Mouse (Mus musculus) testis, postnatal 14 days (tissue): ENCODE measurements around the gene Sik2.

ENCODE experiments used
- DNase-seq: peaks from one replicate; pipeline ENCODE4 v3.0.0; 2021; ENCODE audit warnings: low spot score

Gene Sik2

DNA sequence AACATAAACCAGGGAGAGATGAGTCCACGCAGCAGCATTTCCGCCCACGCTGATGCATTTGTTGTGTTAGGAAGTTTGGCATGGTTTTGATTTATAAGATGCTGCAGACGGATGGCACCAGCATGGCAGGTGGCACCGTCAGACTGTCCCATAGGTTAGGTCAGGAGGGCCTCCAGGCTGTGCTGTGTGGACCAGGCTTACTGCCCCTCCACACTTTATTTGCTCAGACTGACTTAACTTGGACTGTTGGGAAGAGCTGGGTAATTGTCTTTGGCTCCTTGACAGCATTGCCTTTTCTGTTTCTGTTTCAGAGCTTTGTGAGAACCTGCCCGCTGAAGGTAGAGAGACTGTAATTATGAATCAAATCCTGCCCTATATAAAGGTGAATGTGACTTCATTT lies 141.9 kb downstream of the Sik2 start:
- no peak for DNase-seq

- no peak for DNase-seq
Observed at GRCm38 (mm10) chr9:50865803-50866202, 143.1 kb downstream of the Sik2 start.

DNA sequence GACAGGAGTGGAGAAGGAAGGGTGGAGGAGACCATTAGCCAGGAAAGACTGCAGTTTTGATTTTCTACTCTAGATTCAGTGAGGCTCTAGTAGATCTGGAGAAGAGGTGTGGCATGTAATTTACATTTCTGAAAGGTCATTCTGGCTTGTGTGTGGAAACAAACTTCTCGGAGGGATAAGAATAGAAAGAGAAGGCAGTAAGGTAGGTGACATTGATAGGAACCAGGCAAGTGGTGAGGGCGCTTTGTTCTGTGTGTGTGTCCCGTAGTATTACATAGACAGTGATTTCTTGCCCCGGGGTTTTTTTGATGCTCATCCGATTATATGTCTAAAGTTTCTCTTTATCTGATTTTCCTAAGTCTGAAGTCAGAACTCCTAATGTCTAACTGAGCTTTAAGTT lies 144.0 kb downstream of the Sik2 start:
- no peak for DNase-seq

GRCm38 (mm10) chr9:50863824-50864223 lies 145.0 kb downstream of the Sik2 start:
- DNase-seq, result no peak

DNA sequence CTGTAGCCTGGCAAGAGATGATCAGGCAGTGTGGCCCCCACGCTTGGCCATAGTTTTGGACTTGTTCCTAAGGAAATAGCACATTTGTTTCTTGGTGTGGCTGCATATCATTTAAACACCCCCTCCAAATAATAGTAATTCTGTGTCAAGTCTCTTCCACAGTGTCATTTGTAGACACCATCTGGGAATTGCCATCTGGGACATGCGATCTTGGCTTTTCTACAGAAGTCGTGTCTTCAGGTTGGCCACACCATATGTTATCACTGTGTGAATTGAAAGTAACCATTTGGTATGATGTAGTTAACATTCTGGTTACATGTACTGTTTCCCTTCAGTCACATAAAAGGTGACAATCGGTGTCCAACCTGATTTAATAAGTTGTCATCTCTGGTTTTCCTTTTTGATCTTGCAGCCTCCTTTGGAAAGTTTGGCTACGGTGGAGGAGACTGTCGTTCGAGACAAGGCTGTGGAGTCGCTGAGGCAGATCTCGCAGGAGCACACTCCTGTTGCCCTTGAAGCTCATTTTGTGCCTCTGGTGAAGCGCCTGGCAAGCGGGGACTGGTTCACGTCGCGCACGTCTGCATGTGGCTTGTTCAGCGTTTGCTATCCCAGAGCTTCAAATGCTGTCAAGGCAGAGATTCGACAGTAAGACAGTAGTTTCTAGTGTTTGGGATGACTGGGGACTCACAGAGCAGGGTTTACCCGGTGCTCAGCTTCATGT lies 147.6 kb downstream of the Sik2 start:
- DNase-seq, result no peak

DNA sequence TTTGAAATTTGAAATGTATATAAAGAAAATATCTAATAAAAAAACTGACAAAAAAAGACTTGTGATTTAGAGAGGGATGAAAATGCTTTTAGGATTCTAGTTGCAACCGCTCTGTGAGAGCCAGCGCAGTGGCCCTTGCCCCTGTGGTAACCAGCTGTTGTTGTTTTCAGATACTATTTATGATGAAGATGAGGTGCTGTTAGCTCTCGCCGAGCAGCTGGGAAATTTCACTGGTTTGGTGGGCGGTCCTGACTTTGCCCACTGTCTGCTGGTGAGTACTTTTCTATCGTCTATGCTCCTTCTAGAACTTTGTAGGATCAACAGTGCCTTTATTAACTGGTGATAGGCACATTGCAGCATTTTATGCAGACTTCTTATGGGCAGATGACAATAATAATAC lies 150.2 kb downstream of the Sik2 start:
- DNase-seq, result no peak

DNA sequence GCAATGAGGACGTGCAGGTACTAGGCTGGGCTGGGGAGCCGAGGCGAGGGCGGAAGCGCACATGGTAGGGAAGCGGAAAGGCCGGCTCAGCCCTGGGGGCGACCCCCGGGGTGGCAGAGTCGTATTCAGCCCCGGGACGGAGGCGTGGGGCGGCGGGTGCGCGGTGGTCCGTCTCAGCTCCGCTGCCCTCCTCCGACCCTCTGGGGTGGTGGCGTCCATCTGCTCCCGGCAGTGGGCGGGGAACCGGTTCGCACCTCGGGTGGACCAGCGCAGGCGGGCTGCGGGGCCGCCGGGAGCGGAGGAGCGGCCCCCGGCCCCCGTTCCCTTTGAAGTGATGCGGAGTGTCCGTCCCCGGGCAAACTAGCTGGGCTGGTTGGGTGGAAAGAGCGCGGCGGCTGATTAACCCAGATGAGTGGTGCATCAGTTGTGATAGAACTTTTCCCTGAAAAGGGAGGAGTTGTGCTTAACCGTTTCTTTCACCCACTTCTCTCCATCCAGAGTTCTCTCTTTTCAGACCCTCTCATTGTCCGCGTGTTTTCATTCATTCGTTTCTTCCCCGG lies 151.7 kb downstream of the Sik2 start:
- DNase-seq, result no peak

GRCm38 (mm10) chr9:50856341-50857081 lies 152.4 kb downstream of the Sik2 start:
- peak; percentile 92 for DNase-seq

DNA sequence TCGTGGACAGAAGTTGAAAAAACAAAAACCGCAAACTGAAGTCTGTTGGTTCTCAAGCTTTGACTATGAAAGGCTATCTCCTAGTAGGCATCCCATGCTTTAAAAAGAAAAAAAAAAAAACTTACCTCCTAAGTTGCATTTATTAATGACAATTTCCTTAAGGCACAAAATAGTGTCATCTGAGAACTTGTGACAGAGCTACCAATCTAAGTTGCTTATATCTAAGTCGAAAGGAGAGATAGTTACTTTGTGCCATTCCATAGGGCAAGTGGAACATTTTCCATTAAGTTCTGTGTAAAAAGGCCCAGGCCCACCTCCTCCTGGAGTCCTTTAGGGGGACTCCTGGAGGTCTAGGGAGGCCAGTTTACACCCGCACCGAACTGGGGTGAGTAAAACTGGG lies 153.1 kb downstream of the Sik2 start:
- DNase-seq, result no peak

DNA sequence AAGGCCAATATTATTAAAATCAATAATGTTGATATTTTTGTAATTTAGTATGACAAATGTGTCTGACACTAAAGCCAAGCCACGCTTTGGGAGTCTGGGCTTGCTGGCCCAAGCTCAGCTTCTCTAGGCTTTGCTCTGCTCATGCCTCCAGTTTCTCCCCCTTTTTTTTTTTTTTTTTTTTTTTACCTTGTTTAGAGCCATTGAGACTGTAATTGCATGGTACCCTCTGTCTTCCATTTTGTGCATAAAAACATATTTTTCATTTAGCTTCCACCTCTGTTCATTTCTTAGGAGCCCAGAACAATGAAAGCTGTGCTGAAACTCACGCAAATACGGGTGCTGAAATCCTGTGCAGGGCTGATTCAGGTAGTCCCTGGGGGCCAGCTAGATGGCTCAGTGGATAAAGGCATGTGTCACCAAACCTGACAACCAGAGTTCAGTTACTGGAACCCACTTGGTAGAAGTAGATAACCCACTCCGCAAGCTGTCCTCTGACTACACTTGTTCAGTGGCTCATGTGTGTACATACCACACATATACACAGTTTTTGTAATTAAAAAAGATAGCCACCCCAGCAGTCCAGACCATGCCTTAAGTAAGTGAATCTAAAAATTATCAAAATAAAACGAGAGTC lies 153.6 kb downstream of the Sik2 start:
- no peak for DNase-seq

GRCm38 (mm10) chr9:50854376-50854775 lies 154.5 kb downstream of the Sik2 start:
- DNase-seq, result no peak

DNA sequence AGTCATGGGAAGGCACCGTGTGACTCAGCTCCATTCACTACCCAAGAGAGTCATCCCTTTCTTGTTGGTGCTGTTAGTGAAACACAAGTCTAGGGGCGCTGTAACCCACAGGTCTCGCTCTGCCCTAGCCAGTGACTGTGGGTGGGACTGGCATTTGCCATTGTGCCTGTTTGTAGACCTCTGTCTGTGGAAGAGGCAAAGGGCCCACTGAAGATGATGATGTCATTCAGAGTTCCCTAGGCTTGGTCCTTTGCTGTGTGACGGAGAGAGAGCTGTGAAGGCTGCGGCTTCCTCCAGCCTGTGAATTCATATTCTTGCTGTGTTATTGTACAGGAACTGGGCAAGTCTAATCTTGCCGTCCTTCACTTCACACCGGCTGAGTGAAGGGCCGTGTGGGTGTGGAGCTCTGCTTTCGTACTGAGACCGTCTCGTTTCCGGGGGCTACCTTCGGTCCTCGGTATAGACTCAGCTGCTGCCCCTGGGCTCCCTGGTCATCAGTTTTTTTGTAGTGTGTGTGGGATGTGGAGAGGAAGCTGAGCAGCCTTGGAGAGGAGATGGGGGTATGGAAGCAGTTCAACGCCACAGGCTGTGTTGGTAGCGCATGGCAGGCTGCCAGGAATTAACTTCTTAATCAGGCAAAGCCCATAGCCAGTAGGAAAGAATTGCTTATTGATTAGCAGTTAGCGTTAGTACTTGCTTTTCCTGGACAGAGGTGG lies 156.1 kb downstream of the Sik2 start:
- no peak for DNase-seq

DNA sequence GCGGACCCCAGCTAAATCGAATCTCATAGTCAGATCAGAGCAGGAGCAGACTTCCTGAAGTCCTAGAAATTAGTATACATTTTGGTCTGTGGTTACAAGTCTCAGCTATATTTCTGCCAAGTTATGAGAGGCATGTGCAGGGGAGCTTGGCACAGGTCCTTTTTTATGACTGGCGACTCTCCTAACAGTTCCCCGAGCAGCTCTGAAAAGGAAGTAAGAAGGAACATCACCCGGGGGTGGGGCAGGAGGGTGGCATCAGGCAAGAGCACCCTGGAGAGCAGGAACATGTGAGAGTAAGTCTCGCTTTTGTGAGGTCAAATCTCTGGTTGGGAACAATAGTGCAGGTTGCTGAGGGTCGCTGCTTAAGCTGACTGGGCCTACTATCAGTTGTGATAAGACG lies 158.2 kb downstream of the Sik2 start:
- DNase-seq, result no peak

GRCm38 (mm10) chr9:50850271-50850670 lies 158.6 kb downstream of the Sik2 start:
- no peak for DNase-seq

DNA sequence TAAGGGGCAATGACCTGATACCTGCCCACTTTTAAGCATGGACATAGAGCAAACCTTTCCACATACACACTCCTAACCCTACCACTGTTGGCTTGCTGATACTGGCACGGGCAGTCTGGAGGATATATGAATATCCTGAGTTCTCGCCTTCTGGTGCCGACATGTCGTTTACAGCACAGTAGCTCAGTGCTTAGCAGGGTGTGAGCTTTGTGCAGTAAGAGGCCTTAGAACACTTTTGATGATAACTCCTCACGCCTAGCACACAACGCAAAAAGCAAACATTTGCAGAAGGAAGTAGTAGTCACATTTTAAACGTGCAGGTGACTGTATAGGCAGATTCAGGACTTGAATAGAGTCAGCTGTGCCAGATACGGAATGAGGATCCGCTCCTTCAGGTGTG lies 159.1 kb downstream of the Sik2 start:
- DNase-seq, result no peak

DNA sequence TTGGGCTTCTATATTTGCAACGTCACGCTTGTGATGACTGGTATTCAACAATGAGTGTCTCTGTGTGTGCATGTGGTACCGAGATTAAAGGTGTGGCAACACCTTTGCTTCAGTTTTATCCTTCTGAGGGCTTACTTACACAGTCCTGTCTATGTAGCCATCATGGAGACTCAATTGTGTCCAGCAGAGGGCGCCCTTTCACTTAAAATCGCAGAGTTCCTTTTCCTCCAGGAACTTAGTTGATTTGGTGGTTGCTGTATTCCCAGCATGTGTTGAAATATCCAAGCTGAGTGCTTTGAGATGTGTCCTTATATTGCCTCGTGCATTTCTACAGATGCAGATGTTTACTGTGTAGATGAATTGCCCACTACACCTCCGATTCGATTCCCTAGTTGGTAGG lies 159.6 kb downstream of the Sik2 start:
- DNase-seq, result peak; percentile 69

DNA sequence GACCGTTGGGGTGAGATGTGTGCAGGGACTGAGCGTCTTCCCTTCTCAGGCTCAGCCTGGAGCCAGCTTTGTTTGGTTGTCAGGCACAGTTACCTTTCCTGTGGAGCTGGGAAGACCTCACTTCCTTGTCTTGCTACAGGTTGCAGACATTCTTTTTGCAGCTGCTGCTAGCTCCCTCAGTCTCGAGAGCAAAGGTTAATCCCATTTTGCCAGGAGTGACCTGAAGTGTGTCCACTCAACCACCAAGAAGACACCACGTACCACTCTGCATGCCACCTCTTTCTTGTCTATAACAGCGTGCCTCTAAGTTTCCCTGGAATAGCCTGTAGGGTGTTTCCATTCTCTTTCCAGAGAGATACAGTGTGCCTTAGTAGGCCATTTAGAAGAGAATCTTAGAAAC lies 160.1 kb downstream of the Sik2 start:
- no peak for DNase-seq

- no peak for DNase-seq
Observed at GRCm38 (mm10) chr9:50847606-50848368, 161.1 kb downstream of the Sik2 start.

DNA sequence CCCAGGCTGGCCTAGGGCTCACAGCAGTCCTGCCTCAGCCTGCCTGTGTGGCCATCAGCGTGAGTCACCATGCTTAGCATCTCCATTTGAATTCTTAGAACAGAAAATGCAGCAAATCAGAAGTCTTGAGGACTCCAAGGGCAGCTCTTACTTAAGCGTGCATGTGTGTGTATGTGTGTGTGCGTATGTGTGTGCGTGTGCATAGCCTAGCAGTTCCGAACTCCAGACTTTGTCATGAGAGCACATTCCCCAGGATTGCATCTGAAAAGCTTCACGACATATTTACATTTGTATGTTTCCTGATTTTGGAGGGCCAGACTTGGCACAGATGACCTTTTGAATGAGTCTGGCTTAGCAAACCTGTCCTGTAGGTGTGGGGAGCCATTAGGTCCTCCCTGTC lies 161.7 kb downstream of the Sik2 start:
- DNase-seq, result no peak

DNA sequence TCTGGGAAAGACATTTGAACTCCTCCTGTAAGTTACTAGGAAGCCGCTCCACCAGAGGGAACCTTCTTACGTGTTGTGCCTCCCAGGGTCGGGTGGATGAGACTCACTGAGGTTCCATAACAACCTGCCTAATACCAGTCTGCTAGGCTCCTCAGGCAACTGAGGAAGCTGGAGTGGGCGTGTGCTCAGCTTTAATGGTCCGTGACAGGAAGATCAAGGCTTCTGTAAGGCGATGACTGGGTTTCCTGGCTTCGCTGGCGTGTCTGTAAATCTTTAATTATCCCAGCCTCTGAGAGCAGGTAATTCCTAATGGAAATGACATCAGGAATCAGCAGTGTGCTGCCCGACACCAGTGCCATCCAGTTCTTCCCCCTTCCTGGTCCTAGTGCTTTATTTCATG lies 163.3 kb downstream of the Sik2 start:
- DNase-seq, result no peak

- no peak for DNase-seq
Observed at GRCm38 (mm10) chr9:50845081-50845480, 163.8 kb downstream of the Sik2 start, which contains the start of gene Ppp2r1b. Gene Ppp2r1b, plus strand, starts transcription at chr9:50845301.
